Mouse (Mus musculus) liver, embryonic 11.5 days (tissue): ENCODE measurements around the gene Cmas. TPM values are rescaled to one million over a fixed set of nuclear protein-coding genes. Genes with fewer than 3 reads are reported as not detected.

Experiments used
- ATAC-seq: fragments of 200-750 bp; cut with Nextera tagmentation; replicated peaks from 2 replicates; pipeline ENCODE4 v1.8.0; 2017; ENCODE audit warnings: moderate number of reproducible peaks, mild to moderate bottlenecking, moderate TSS enrichment, moderate library complexity; ENCODE audit not compliant: low FRiP score
- DNase-seq: peaks from one replicate; pipeline ENCODE4 v3.0.0-alpha.2; 2017; ENCODE audit warnings: low spot score
- H3K27ac ChIP-seq: fragments of 300-500 bp; sonication (generic); 2 replicates; pipeline ENCODE4 v1.5.1; 2014; ENCODE audit warnings: mild to moderate bottlenecking, low read depth, low read length, control low read depth
- H3K27me3 ChIP-seq: fragments of 300-500 bp; sonication (generic); replicated peaks from 2 replicates; pipeline ENCODE4 v1.6.1; 2014; ENCODE audit warnings: low read length, mixed read lengths; ENCODE audit not compliant: control insufficient read depth, insufficient read depth
- H3K36me3 ChIP-seq: fragments of 300-500 bp; sonication (generic); 2 replicates; pipeline ENCODE4 v1.6.1; 2014; ENCODE audit warnings: mild to moderate bottlenecking, low read length, moderate library complexity, mixed read lengths; ENCODE audit not compliant: control insufficient read depth, insufficient read depth
- H3K4me1 ChIP-seq: fragments of 300-500 bp; sonication (generic); replicated peaks from 2 replicates; pipeline ENCODE4 v1.6.1; 2014; ENCODE audit warnings: low read length, mixed read lengths; ENCODE audit not compliant: control insufficient read depth, insufficient read depth
- H3K4me2 ChIP-seq: fragments of 300-500 bp; sonication (generic); 2 replicates; pipeline ENCODE4 v1.6.1; 2014; ENCODE audit warnings: mild to moderate bottlenecking, control low read depth, moderate library complexity
- H3K4me3 ChIP-seq: fragments of 300-500 bp; sonication (generic); 2 replicates; pipeline ENCODE4 v1.5.1; 2014; ENCODE audit warnings: low read depth, low read length, control low read depth
- H3K9ac ChIP-seq: fragments of 300-500 bp; sonication (generic); 2 replicates; pipeline ENCODE4 v1.6.1; 2014; ENCODE audit warnings: low read depth, low read length, control low read depth
- H3K9me3 ChIP-seq: fragments of 300-500 bp; sonication (generic); 2 replicates; pipeline ENCODE4 v1.6.1; 2016; ENCODE audit warnings: low read length, inconsistent platforms, mixed read lengths; ENCODE audit not compliant: control insufficient read depth
- WGBS: fragments of 180-500 bp; shearing (Covaris S2); extraction: QIAGEN DNeasy Blood & Tissue Kit; methylation state at CpG from one replicate; pipeline ENCODE4 v1.1.7; 2014; 5-methylcytosine and 5-hydroxymethylcytosine counted together
- polyA plus RNA-seq: library from polyadenylated mRNA; unstranded; fragments of >200 nt; fragmentation: Nextera tagmentation; extraction: Ambion mirVana; gene quantifications from 2 replicates; pipeline ENCODE4 v1.2.1, GENCODE M21; 2014

The Cmas gene
- polyA plus RNA-seq, 1 experiment from 2014 or later, result 93.0 TPM

DNA sequence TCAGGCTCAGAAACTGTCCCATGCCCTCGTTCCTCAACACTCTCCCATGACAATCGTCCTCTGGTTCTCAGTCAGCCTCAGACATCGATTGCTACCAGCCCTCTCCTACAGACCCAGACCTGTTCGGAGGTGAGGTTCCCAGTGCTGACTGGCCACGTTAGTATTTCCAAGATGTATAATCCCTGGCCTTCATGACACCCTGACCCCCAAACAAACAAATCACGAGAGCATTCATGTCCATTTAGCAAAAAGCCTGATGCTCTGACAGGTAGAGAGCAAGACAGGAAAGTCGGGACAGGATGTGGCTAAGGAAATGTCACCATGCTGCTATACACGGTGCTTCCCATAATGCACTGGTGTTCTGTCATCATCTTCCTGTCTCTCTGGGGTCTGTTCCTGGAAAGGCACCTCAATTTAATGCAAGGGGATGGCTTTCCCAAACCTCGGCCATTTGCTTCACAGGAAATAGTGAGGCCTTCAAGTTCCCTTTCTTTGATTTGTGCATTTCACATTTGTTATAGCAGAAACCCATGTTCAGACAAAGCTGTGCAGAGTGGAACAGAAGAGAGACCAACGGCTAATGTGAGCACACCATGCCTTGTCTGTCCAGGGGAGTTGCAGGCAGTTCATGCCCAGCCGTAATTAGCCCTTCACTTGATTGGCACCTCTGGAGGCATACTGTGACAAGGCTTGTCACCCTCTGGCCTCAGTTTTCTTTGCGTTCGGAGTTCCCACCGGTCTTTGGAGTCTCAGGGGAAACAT lies 23.5 kb downstream of the Cmas start:
- Histone ChIP-seq H3K36me3 (no peaks in the 10 kb centered on the region; the same call in 1 of the 2 replicates), H3K27ac (no peak overlapping the region), H3K4me1 (peaks cover 16% of the 10 kb centered on the region), H3K9me3 (no peaks in the 10 kb centered on the region), H3K4me3 (no peak overlapping the region), H3K4me2 (no peak overlapping the region), H3K9ac (no peak overlapping the region), H3K27me3 (no peaks in the 10 kb centered on the region)
- WGBS, result 62% methylated on average over 14 of the region's 14 CpGs
- DNase-seq (no peak), ATAC-seq (no peak)

DNA sequence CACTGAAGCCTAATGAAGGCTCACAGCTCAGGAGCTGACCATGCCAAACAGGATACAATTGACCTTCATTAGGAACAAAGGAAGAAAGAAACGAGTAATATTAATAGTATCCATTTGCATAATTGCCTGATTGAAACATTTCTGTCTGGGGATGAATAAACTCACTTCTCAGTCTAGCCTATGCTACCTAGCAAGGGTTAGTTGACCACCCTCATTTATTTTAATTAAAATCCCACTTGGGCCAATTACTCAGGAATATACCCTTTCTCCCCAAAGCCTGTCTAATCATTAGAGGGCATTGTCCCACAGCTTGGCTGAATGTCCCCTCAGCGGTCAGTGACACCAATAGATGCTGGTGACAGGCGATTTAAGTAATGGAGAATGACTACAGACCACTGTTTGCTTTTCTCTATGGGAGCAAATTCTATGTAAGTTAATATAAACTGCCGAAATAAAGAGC lies 24.1 kb downstream of the Cmas start:
- 79% methylated on average over 4 of the region's 4 CpGs for WGBS

DNA sequence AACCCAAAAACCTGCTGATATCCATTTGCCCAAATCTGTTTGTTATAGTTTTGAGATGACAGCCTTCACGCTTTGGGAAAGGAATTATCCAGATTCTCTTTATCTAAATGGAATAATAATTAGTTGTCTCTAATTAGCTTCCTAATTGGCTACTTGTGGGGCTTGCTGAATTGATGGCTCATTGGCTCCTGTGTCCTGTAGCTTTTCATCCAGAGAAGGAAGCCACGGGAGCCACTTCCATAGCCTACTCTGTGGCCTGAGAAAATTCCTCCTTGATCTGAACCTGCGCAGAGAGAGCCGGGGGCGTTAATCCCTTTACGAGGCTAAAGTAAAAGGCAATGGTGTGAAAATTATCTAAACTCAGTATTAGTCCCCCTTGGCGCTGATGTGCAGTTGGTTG lies 24.8 kb downstream of the Cmas start:
- Histone ChIP-seq H3K9ac (no peak overlapping the region), H3K4me2 (no peak overlapping the region), H3K36me3 (no peaks in the 10 kb centered on the region), H3K4me1 (peaks cover 10% of the 10 kb centered on the region), H3K27ac (no peak overlapping the region), H3K9me3 (no peaks in the 10 kb centered on the region), H3K27me3 (no peaks in the 10 kb centered on the region), H3K4me3 (no peak overlapping the region)
- DNase-seq (no peak), ATAC-seq (no peak)
- 75% methylated on average over 7 of the region's 7 CpGs for WGBS

More for the DNA sequence above, 24.1 kb downstream of the Cmas start:
- Histone ChIP-seq H3K4me2 (no peak overlapping the region), H3K9ac (no peak overlapping the region), H3K36me3 (no peaks in the 10 kb centered on the region), H3K27me3 (no peaks in the 10 kb centered on the region), H3K9me3 (no peaks in the 10 kb centered on the region), H3K4me3 (no peak overlapping the region), H3K27ac (no peak overlapping the region), H3K4me1 (peaks cover 15% of the 10 kb centered on the region)
- DNase-seq (no peak), ATAC-seq (no peak)

DNA sequence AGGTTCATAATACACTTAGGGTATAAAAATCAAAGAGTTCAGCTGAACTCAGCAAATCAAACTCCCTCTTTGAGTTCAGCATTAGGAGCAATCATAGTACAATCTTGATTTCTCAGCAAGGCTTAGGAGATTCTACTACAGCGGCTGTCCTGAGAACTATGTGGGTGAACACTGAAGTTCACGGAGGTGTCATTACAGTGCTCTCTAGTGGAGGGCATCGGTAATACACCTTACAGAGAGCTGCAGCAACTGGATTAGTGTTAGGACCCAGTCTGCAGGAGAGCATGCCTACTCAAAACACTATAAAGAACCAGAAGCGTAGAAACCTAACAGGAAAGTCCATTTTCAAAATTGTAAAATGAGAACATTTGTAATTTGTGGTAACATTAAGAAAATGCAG lies 28.9 kb downstream of the Cmas start:
- no peaks in the 10 kb centered on the region for H3K27me3 ChIP-seq
- H3K4me3 ChIP-seq, result no peak overlapping the region
- H3K9ac ChIP-seq, result no peak overlapping the region
- H3K4me2 ChIP-seq, result no peak overlapping the region
- 28% methylated on average over 4 of the region's 4 CpGs for WGBS
- H3K27ac ChIP-seq, result no peak overlapping the region
- H3K9me3 ChIP-seq, result no peaks in the 10 kb centered on the region
- DNase-seq (no peak), ATAC-seq (0 out of 2 replicates have a peak, but pooled peaks have one; percentile 22)
- no peaks in the 10 kb centered on the region for H3K4me1 ChIP-seq
- H3K36me3 ChIP-seq, result no peaks in the 10 kb centered on the region

DNA sequence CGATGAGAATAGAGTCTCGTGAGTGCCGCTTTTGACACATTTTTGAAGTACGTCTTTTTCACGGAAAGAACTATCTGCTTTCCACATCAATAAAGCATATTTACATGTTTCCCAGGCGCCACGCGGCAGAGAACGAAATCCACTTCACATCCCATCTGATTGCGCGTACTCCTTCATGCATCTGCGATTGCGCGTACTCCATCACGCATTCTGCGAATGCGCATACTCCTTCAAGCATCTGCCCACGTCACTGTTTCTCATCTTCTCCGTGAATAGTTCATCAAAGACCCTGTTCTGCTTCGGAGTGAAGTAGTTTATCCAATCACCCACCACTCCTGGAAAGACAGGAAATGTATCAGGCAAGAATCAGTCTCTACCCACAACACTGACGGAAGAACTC lies 29.6 kb downstream of the Cmas start:
- Histone ChIP-seq H3K4me1 (no peaks in the 10 kb centered on the region), H3K27ac (no peak overlapping the region), H3K4me2 (no peak overlapping the region), H3K27me3 (no peaks in the 10 kb centered on the region), H3K4me3 (no peak overlapping the region), H3K9ac (no peak overlapping the region), H3K9me3 (no peaks in the 10 kb centered on the region), H3K36me3 (no peaks in the 10 kb centered on the region)
- ATAC-seq, result no peak
- 85% methylated on average over 21 of the region's 21 CpGs for WGBS
- DNase-seq, result no peak

DNA sequence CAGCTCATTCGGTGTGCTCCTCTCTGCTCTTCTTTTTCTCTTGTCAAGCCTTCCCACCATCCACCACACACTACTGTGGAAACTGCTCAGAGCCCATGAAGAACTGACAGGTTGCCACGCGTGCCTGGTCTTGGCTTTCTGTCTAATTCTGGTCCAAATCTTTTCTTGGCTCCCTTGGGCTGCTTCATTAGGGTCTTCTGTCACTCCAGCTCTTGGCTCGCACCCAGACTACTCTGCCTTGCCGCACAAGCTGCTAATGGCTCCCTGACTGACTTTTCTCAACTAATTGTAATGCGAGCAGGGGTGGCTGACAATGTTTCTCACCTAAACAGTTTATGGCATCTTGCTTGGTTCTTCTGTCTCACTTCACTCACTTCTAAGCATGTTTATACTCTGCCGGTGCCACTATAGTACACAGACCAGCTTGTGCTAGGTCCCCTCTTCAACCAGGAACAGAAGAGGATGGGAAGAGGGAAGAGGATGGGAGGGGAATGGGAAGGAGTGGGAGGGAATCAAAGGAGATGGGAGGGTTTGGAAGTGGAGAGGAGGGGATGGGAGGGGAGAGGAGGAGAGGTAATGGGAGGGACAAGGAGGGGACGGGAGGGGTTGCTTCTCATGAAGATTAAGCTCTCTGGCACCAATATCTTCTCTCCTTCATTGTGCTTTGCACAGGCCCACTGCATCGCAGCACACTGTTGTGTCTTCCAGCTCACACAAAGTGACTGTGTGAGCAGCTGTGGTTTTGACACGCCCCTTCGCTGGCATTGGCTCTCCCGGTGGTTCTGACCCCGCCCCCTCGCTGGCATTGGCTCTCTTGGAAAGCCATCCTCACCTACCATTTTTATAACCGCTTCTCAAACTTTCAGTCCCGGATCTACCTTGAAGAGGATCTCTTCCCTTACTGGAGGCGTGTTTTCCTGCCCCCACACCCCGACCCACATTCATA lies 31.8 kb downstream of the Cmas start:
- Histone ChIP-seq H3K4me2 (no peak overlapping the region), H3K9me3 (no peaks in the 10 kb centered on the region), H3K27ac (no peak overlapping the region), H3K9ac (no peak overlapping the region), H3K4me3 (no peak overlapping the region), H3K4me1 (0 out of 2 replicates have a peak, but pooled peaks cover 2% of the 10 kb centered on the region), H3K27me3 (no peaks in the 10 kb centered on the region), H3K36me3 (no peaks in the 10 kb centered on the region)
- 56% methylated on average over 18 of the region's 18 CpGs for WGBS
- DNase-seq (no peak), ATAC-seq (no peak)

DNA sequence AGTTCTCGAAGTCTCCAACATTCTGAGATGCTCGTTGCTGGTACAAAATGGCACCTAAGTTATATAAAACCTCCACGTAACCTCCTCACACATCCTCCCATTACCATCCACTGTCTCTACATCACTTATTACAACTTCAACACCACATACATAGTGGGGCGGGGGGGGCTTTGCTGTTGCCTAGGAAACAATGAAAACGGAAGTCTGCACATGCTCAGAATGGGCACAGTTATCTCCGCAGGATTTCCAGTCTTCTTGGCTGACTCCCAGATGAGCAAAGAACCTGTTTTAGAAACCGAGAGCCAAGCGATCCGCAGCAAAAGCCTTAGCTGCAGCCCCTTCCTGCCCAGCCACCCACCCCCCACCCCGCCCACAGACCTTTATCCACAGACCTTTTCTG lies 33.2 kb downstream of the Cmas start:
- H3K9me3 ChIP-seq, result no peaks in the 10 kb centered on the region
- 86% methylated on average over 10 of the region's 10 CpGs for WGBS

DNA sequence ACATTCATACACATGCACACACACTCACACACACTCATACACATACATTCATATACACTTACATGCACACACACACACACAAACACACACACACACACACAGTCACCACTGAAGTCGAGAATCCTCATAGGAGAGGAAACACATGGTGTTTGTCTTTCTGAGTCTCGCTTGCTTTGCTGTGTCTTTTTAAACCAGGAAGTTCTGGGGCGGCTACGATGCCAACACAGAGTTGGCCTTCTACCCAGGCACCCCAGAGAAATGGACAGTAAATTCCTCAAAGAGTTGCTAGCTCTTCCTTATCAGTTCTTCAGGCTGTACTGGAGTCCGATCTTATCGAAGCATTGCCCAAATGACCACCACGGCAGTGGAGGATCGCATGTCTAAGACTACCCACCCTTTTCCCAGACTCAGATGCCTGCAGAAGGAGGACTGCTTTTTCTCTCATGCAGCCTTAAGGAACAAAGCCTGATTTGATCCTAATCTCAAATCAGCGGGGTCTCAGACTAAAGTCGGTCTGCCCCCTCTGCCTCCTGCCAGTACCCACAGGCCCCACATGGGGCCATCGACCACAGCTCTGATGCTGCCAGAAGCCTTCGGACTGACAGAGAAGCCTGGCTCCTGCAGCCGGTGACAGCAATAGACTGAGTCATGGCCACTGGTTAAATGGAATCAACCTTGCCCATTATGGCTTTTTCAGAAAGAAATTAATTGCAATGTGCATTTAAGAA lies 35.9 kb downstream of the Cmas start:
- 37% methylated on average over 13 of the region's 13 CpGs for WGBS
- ATAC-seq (no peak), DNase-seq (no peak)
- Histone ChIP-seq H3K4me1 (0 out of 2 replicates have a peak, but pooled peaks cover 2% of the 10 kb centered on the region), H3K4me3 (no peak overlapping the region), H3K9ac (no peak overlapping the region), H3K4me2 (0 out of 2 replicates have a peak overlapping the region, but pooled peaks have one; percentile 23), H3K27ac (no peak overlapping the region), H3K36me3 (no peaks in the 10 kb centered on the region), H3K9me3 (no peaks in the 10 kb centered on the region), H3K27me3 (no peaks in the 10 kb centered on the region)

More for the DNA sequence above, 33.2 kb downstream of the Cmas start:
- H3K4me3 ChIP-seq, result no peak overlapping the region
- ATAC-seq (no peak), DNase-seq (no peak)
- H3K4me1 ChIP-seq, result 0 out of 2 replicates have a peak, but pooled peaks cover 2% of the 10 kb centered on the region
- H3K27ac ChIP-seq, result no peak overlapping the region
- H3K27me3 ChIP-seq, result no peaks in the 10 kb centered on the region
- H3K9ac ChIP-seq, result no peak overlapping the region
- no peak overlapping the region for H3K4me2 ChIP-seq
- no peaks in the 10 kb centered on the region for H3K36me3 ChIP-seq
